Mouse (Mus musculus) adipocyte (in vitro differentiated cells): Measurements from ENCODE around the gene Lilr4b.
"Not testable (repeated sequence)": the region's sequence is repeated elsewhere in the genome, so short reads cannot be mapped to it uniquely, and the experiment has no call there.

Source experiments
- DNase-seq: peaks from one replicate; pipeline ENCODE4 v3.0.0-alpha.2; 2016; ENCODE audit warnings: low spot score

Lilr4b gene

GRCm38 (mm10) chr10:51480397-51480796, at the start of gene Lilr4b, which contains the start of gene Gm49339:
TSS of gene Lilr4b (plus strand) at chr10:51480632.
TSS of gene Gm49339 (plus strand) at chr10:51480612.
- DNase-seq = not testable (repeated sequence)

- DNase-seq = no peak
Measured at GRCm38 (mm10) chr10:51432940-51433339, 47.5 kb upstream of the Lilr4b start.

GRCm38 (mm10) chr10:51435684-51436083, 44.7 kb upstream of the Lilr4b start:
- DNase-seq = no peak

GRCm38 (mm10) chr10:51451610-51452009, 28.8 kb upstream of the Lilr4b start:
- no peak for DNase-seq

- DNase-seq = no peak
Measured at GRCm38 (mm10) chr10:51453616-51454298, 26.7 kb upstream of the Lilr4b start.

- DNase-seq = no peak
Measured at GRCm38 (mm10) chr10:51454365-51454764, 26.1 kb upstream of the Lilr4b start.

GRCm38 (mm10) chr10:51455762-51456161, 24.7 kb upstream of the Lilr4b start:
- DNase-seq = no peak

- no peak for DNase-seq
Measured at GRCm38 (mm10) chr10:51456369-51456768, 24.1 kb upstream of the Lilr4b start.

GRCm38 (mm10) chr10:51463800-51464199, 16.6 kb upstream of the Lilr4b start:
- not testable (repeated sequence) for DNase-seq

GRCm38 (mm10) chr10:51490691-51491090, 10.3 kb downstream of the Lilr4b start, which contains the start of gene Lilrb4a:
TSS of gene Lilrb4a (plus strand) at chr10:51490956.
- DNase-seq = not testable (repeated sequence)

GRCm38 (mm10) chr10:51520021-51520420, 39.6 kb downstream of the Lilr4b start:
- DNase-seq = no peak

- no peak for DNase-seq
Measured at GRCm38 (mm10) chr10:51521453-51521852, 41.0 kb downstream of the Lilr4b start.

GRCm38 (mm10) chr10:51526090-51526489, 45.7 kb downstream of the Lilr4b start:
- no peak for DNase-seq

- DNase-seq = no peak
Measured at GRCm38 (mm10) chr10:51526633-51527032, 46.2 kb downstream of the Lilr4b start.

GRCm38 (mm10) chr10:51528840-51529434, 48.5 kb downstream of the Lilr4b start:
- DNase-seq = no peak

GRCm38 (mm10) chr10:51529497-51529896, 49.1 kb downstream of the Lilr4b start:
- DNase-seq = no peak

- DNase-seq = no peak
Measured at GRCm38 (mm10) chr10:51530813-51531212, 50.4 kb downstream of the Lilr4b start.
